In genomic region chrY:1009882-1010751, GRCm38 (mm10) we compare ENCODE assay signal across 8 mouse cellular contexts. TPM values are rescaled to one million over a fixed set of nuclear protein-coding genes. Genes with fewer than 3 reads are reported as not detected.
DNase-seq lines count a peak whose midpoint lies in the region; ATAC-seq and TF ChIP-seq lines count a peak whose summit lies in the region.

Eif2s3y (plus strand) TSS chrY:1010543.

- no peak within 1 kb of the TSS for H3K9ac ChIP-seq in hindbrain, embryonic 11.5 days (ENCODE audit: low read depth, low read length)
- no peak within 1 kb of the TSS for H3K9ac ChIP-seq in limb, embryonic 12.5 days (replicated peaks)
- H3K9ac ChIP-seq in midbrain, embryonic 12.5 days (replicated peaks), result no peak within 1 kb of the TSS
- no peak within 1 kb of the TSS for H3K9ac ChIP-seq in stomach, embryonic 15.5 days

- peak in 1 of 2 experiments; percentile 81 for DNase-seq in cerebellum, adult 2 months
- no peak for DNase-seq in cerebellum, adult 8-10 months
- peak; percentile 84 for DNase-seq in brain, embryonic 14.5 days (ENCODE audit: low read depth)
- peak; percentile 60 for DNase-seq in fibroblast of lung, adult 2 months (ENCODE audit: low read depth)
- peak; percentile 48 for DNase-seq in hindbrain, embryonic 11.5 days (ENCODE audit: low spot score)

- no peaks in the 10 kb centered on the region for H3K9me3 ChIP-seq in hindbrain, embryonic 11.5 days (ENCODE audit: control insufficient read depth, low read length)
- H3K9me3 ChIP-seq in limb, embryonic 12.5 days, result no peaks in the 10 kb centered on the region
- no peaks in the 10 kb centered on the region for H3K9me3 ChIP-seq in midbrain, embryonic 12.5 days
- no peaks in the 10 kb centered on the region for H3K9me3 ChIP-seq in stomach, embryonic 15.5 days

- peak; percentile 95 for ATAC-seq in hindbrain, embryonic 11.5 days (ENCODE audit: low FRiP score)
- ATAC-seq in limb, embryonic 12.5 days (ENCODE audit: insufficient number of reproducible peaks, insufficient read depth, low FRiP score, low TSS enrichment, low read depth), result peak; percentile 63; the same call in 1 of the 2 replicates
- peak; percentile 91 for ATAC-seq in midbrain, embryonic 12.5 days (ENCODE audit: low FRiP score, low read depth)
- peak; percentile 87 for ATAC-seq in stomach, embryonic 15.5 days (ENCODE audit: insufficient read depth, low FRiP score, low read depth)

- no peaks in the 10 kb centered on the region for H3K36me3 ChIP-seq in hindbrain, embryonic 11.5 days (ENCODE audit: control insufficient read depth, insufficient read depth, low read length)
- no peaks in the 10 kb centered on the region for H3K36me3 ChIP-seq in limb, embryonic 12.5 days
- no peaks in the 10 kb centered on the region for H3K36me3 ChIP-seq in midbrain, embryonic 12.5 days
- no peaks in the 10 kb centered on the region for H3K36me3 ChIP-seq in stomach, embryonic 15.5 days

- TF ChIP-seq CTCF in cerebellum, adult 2 months (IDR thresholded peaks at IDR 0.05; ENCODE audit: borderline replicate concordance, insufficient read depth, low read depth, low read length), result no peak
- no peak for TF ChIP-seq CTCF in brain, embryonic 14.5 days (IDR thresholded peaks at IDR 0.05; ENCODE audit: borderline replicate concordance, extremely low read depth, insufficient read depth, insufficient read length)

- TF ChIP-seq POLR2A in cerebellum, adult 2 months (IDR thresholded peaks at IDR 0.05; ENCODE audit: borderline replicate concordance, insufficient read depth, low read length), result no peak
- TF ChIP-seq POLR2A in brain, embryonic 14.5 days (IDR thresholded peaks at IDR 0.05; ENCODE audit: borderline replicate concordance, extremely low read depth, insufficient read depth, insufficient read length, poor library complexity, severe bottlenecking), result no peak

- no peaks in the 10 kb centered on the region for H3K4me1 ChIP-seq in cerebellum, adult 2 months (ENCODE audit: control insufficient read depth, insufficient read depth, low read length)
- no peaks in the 10 kb centered on the region for H3K4me1 ChIP-seq in hindbrain, embryonic 11.5 days (replicated peaks; ENCODE audit: control insufficient read depth, insufficient read depth, low read length)
- no peaks in the 10 kb centered on the region for H3K4me1 ChIP-seq in limb, embryonic 12.5 days (replicated peaks)
- H3K4me1 ChIP-seq in midbrain, embryonic 12.5 days, result no peaks in the 10 kb centered on the region
- H3K4me1 ChIP-seq in stomach, embryonic 15.5 days, result no peaks in the 10 kb centered on the region

- peak within 1 kb of the TSS; percentile 100 for H3K4me3 ChIP-seq in cerebellum, adult 2 months (replicated peaks; ENCODE audit: insufficient read depth, low read depth, low read length)
- H3K4me3 ChIP-seq in hindbrain, embryonic 11.5 days (ENCODE audit: low read depth, low read length), result peak within 1 kb of the TSS; percentile 32
- H3K4me3 ChIP-seq in limb, embryonic 12.5 days (replicated peaks), result peak within 1 kb of the TSS; percentile 39
- H3K4me3 ChIP-seq in midbrain, embryonic 12.5 days, result peak within 1 kb of the TSS; percentile 37
- peak within 1 kb of the TSS; percentile 39 for H3K4me3 ChIP-seq in stomach, embryonic 15.5 days (replicated peaks)

- no peaks in the 10 kb centered on the region for H3K27me3 ChIP-seq in cerebellum, adult 2 months (ENCODE audit: control insufficient read depth, insufficient read depth, low read length)
- H3K27me3 ChIP-seq in hindbrain, embryonic 11.5 days (ENCODE audit: control insufficient read depth, insufficient read depth, low read length), result no peaks in the 10 kb centered on the region
- no peaks in the 10 kb centered on the region for H3K27me3 ChIP-seq in limb, embryonic 12.5 days
- no peaks in the 10 kb centered on the region for H3K27me3 ChIP-seq in midbrain, embryonic 12.5 days
- H3K27me3 ChIP-seq in stomach, embryonic 15.5 days (replicated peaks), result no peaks in the 10 kb centered on the region

- H3K27ac ChIP-seq in cerebellum, adult 2 months (ENCODE audit: insufficient read depth, low read length), result peak within 1 kb of the TSS; percentile 72
- H3K27ac ChIP-seq in hindbrain, embryonic 11.5 days (ENCODE audit: low read depth, low read length), result no peak within 1 kb of the TSS
- H3K27ac ChIP-seq in limb, embryonic 12.5 days, result no peak within 1 kb of the TSS
- no peak within 1 kb of the TSS for H3K27ac ChIP-seq in midbrain, embryonic 12.5 days (replicated peaks)
- H3K27ac ChIP-seq in stomach, embryonic 15.5 days, result no peak within 1 kb of the TSS

- 24% methylated on average over 28 of the region's 31 CpGs for WGBS in cerebellum, adult 2 months
- 31% methylated on average over 21 of the region's 31 CpGs for WGBS in hindbrain, embryonic 11.5 days
- 33% methylated on average over 31 of the region's 31 CpGs for whole genome bisulfite sequencing in limb, embryonic 12.5 days
- 21% methylated on average over 15 of the region's 31 CpGs for WGBS in midbrain, embryonic 12.5 days
- WGBS in stomach, embryonic 15.5 days, result 19% methylated on average over 24 of the region's 31 CpGs

- 0 out of 2 replicates have a peak within 1 kb of the TSS, but pooled peaks have one; percentile 14 for H3K4me2 ChIP-seq in hindbrain, embryonic 11.5 days (replicated peaks; ENCODE audit: low read depth, low read length)
- peak within 1 kb of the TSS; percentile 40 for H3K4me2 ChIP-seq in limb, embryonic 12.5 days
- peak within 1 kb of the TSS; percentile 31 for H3K4me2 ChIP-seq in midbrain, embryonic 12.5 days (replicated peaks)
- H3K4me2 ChIP-seq in stomach, embryonic 15.5 days, result no peak within 1 kb of the TSS

RNA-seq across cellular contexts. Expression of gene Eif2s3y, which starts in this region (rescaled TPM):
- 67.7 TPM in 1 of 2 replicates, not detected in the other for polyA plus RNA-seq in cerebellum, adult 2 months (2012; rRNA removed)
- 36.3 and 50.0 TPM in 2 replicates for polyA plus RNA-seq in brain, embryonic 14.5 days (2012; rRNA removed)
- 22.8 and 55.5 TPM in 2 replicates for polyA plus RNA-seq in hindbrain, embryonic 11.5 days (2014; fragmentation: Nextera tagmentation; extraction: Ambion mirVana)
- polyA plus RNA-seq in limb, embryonic 12.5 days (2016; fragmentation: Nextera tagmentation; extraction: Ambion mirVana), result 40.0 and 40.8 TPM in 2 replicates
- polyA plus RNA-seq in midbrain, embryonic 12.5 days (2016; fragmentation: Nextera tagmentation; extraction: Ambion mirVana), result 41.1 and 52.2 TPM in 2 replicates
- polyA plus RNA-seq in stomach, embryonic 15.5 days (2015; fragmentation: Nextera tagmentation; extraction: Ambion mirVana), result 20.6 and 26.2 TPM in 2 replicates

Comparison
In these comparisons a context has a peak if more than half of its experiments do, and no peak if none do; other contexts are left out.
1. H3K4me3 ChIP-seq: peak in every context shown above with its lines; median percentile 100 in cerebellum, adult 2 months; 39 in limb, embryonic 12.5 days; 39 in stomach, embryonic 15.5 days; 37 in midbrain, embryonic 12.5 days; 32 in hindbrain, embryonic 11.5 days.